Mouse (Mus musculus): ENCODE measurements around the gene Gm20738.
"Not testable (repeated sequence)": the region's sequence is repeated elsewhere in the genome, so short reads cannot be mapped to it uniquely, and the experiment has no call there.

Gene Gm20738

GRCm38 (mm10) chrY:37957511-37957910, at the start of gene Gm20738:
Gene Gm20738, plus strand, starts transcription at chrY:37957811.
- DNase-seq (ENCODE audit: low spot score in 2 of 2), result not testable (repeated sequence)

Data from urinary bladder, adult 18-20 months (tissue).